Mouse (Mus musculus) 416B (cell line): ENCODE results near the gene Gpr180.
A peak's percentile ranks its signal among the peaks of the same experiment; 100 is the strongest.
"Not testable (repeated sequence)": the region's sequence is repeated elsewhere in the genome, so short reads cannot be mapped to it uniquely, and the experiment has no call there.

Experiments used
- DNase-seq: peaks from one replicate; pipeline ENCODE4 v3.0.0; 2011; ENCODE audit warnings: low read depth

Gpr180 gene

DNA sequence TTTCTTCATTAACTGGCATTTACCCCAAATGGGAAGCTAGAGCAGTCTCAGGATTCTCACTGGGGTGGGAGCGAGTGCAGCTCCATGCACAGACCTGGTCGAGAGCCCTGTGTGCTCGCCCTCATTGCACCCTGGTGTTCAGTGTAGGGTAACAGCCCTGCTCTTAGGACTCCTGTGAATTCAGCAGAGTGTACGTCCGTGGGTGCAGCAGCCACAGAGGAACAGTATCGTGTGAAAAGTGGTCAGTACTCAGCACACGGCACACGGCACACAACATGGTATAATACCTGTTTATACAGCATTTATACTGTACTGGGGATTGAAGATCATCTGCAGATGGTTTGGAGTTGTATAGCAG lies 15.3 kb downstream of the Gpr180 start:
- DNase-seq = no peak

DNA sequence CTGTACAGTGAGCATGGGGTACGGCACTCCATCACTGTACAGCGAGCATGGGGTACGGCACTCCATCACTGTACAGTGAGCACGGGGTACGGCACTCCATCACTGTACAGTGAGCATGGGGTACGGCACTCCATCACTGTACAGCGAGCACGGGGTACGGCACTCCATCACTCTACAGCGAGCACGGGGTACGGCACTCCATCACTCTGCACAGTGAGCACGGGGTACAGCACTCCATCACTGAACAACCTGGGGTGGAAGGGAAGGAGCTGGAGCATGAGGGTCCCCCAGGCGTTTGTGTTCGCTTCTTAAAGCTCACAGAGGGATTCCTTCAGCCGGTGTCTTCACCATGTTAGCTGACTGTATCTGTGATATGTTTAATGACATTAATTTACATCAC lies 19.1 kb downstream of the Gpr180 start:
- not testable (repeated sequence) for DNase-seq

DNA sequence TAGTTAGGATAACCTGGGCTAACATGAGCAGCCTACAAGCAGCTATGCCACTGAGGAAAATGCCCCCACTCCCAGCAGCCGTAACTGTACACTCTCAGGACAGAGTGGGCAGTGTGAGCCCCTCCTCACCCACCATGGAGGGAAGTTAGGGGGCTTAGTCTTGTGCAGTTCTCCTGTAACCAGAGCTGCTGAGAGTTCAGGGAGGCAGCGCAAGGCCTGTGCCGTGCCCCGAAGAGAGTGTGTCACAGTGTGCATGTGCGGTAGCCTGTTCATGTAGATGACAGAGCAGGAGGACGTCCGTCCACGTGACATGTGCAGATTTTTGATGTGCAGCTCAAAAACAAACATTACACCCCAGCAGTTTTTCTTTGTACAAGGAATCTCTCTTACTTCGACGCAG lies 19.8 kb downstream of the Gpr180 start:
- no peak for DNase-seq

DNA sequence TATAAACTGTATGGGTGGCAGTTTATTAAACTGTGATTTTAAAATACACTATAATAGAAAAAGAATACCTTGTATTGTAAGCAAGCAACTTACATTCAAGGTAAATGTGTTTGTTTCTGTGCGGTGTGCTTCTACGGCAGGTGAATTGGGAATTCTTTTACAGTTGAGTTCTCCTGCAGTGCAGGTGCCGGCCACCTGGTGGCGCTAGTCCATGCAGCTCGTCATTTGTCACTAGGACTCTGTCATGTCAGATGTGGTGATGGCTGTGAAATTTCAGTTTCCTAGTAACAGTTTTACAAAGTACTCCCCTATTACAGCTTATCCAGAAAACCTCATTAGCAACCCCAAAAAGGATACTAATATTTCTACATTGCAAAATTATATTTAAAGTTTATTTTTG lies 20.2 kb downstream of the Gpr180 start:
- DNase-seq = peak; percentile 42

DNA sequence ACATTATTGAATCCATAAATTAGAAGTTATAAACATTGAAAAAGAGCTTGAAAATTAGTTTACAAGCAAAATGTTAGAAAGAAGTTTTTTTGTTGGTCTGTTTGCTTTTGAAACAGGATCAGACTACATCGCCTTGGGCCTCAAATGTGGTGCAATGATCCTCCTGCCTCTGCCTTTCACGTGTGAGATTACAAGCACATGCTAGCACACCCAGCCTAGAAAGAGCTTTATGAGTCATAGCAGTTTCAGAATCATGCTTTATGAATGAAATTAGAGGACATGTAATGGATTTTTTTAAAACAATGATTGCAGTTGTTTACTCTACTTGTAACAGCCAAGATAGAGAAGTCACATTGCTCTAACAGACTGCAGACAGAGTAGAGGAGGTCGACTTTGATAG lies 24.8 kb downstream of the Gpr180 start:
- no peak for DNase-seq

DNA sequence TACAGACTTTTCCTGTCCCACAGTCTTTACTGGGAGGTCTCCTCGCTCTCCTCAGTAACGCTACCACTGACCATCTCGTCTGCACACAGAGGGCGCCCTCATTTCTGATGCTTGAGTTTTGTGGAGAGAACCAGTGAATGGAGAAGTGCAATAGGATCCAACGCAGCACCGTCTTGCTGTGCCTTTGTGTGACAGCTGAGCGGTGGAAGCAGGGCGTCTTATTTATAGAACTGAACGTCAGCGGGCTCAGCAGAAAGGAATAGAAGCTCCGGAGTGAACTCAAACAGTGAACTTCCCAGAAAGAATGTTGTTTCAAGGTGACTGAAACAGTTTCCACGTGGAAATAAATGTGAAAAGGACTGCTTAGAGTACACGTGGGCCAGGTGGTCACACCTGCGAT lies 25.7 kb downstream of the Gpr180 start:
- DNase-seq = no peak

DNA sequence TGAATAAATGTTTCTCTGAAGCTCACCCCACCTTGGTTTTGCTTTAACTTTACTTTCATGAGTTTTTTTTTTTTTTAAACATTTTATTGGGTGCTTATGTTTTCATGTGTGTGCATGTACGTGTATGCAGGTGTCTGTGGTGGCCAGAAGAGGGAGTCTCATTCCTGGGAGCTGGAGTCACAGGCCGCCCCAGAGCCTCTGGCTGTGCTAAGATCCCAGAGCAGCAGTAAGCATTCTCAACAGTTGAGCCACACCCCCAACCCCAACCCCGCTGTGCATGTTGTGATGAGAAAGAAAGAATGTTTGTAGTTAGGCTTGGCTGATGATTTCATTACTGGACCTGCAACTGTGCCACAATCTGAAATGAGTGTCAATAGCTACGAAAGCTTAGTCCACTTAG lies 31.8 kb downstream of the Gpr180 start:
- DNase-seq = no peak

DNA sequence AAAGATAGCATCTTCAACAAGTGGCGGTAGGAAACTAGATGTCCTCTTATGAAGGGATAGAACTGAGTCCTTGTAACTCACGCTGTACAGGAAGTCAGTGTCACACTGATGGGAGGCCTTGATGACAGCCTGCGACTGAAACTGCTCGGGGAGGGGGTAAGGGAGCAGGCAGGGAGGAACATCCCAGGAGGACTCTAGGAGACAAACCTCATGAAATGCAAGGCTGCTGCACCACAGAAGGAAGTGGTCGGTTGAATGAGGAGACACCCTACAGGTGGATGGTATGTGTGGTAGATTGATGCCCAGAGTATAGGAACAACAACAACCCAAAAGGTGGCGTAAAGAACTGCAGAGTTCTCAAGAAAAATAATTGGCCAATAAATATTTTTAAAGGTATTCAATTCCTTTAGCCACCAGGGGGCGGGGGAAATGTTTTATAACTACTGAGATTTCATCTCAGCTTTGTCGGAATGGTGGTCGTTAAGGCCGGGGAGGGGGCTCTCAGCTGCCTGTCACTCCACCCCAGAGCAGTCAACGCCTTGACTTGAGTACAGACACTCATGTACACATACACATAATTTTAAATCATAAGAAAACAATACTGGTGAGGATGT lies 36.7 kb downstream of the Gpr180 start:
- no peak for DNase-seq

DNA sequence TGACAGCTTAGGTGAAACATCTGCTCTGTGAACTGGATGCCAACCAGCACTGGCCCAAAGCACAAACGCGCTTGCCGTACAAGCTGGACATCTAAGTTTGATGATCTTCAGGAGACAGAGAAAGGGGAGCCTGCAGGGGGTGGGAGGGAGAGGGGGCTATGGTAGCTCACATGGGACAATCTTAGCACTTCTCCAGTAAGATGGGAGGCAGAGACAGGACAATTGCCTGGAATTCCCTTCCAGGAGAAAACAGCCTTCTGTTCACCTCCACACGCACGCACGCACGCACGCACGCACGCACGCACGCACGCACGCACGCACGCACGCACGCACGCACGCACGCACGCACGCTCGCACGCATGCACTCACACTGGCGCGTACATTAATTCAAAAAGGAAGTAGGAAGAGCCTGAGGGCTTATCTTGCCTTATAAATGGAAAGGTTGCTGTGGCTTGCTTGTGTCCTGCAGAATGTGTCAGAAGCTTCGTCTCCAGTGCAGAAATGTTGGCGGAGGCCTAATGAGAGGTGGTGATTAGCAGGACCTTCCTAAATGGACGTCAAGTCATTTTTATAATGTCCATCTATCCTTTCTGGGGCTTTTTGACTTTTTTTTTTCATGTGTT lies 38.2 kb downstream of the Gpr180 start:
- no peak for DNase-seq

DNA sequence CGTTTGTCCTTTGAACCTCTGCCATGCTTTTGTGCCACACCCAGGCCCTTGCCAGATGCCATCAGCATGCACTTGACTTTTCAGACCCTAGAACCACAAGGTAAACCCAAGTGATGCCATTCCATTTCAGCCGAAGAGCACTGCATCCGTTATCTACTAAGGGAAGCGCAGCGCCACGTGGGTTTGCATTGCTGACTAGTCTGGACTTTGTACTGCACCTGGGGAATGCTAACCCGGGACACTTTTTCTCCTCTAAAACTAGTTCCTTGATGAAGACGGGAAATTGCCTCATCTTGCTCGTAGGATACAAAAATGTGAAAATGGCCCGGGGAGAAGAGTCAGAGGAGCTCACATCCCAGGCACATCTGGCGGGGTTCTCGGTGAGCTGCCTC lies 38.7 kb downstream of the Gpr180 start:
- no peak for DNase-seq

DNA sequence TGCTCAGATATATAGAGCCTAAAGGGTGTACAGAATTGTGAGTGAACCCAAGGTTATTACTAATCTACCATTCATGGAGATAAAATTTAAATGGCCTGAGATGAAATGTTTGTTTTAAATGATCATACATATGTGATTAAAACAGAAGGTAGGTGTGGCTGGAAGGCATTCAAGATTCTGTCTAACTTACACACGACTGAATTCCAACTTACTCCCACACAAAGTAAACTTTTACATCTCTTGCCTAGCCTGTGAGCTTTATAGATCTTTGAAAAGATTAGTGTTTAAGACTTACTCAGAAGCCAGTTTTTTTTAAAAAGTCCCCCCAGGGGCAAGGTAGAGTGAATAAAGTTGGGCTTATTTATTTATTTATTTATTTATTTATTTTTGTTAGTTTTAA lies 42.3 kb downstream of the Gpr180 start:
- DNase-seq = no peak

DNA sequence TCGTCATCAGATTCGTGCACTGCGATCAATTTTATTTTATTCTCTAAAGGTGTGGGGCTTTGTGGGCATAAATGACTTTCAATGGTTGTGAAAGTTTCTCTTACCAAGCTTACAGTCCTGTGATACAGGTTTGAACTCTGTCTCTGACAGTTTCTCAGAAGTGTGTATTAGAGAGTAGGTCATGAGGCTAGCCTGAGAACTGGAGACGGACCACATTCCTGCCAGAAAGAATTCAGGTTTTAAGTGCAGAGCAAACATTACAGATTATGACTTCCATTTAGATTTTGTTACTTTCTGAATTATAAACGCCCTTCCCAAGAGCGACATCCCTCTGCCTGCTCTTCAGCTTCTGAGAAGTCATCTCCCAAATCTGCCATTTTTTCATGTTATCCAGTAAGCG lies 42.7 kb downstream of the Gpr180 start:
- no peak for DNase-seq

DNA sequence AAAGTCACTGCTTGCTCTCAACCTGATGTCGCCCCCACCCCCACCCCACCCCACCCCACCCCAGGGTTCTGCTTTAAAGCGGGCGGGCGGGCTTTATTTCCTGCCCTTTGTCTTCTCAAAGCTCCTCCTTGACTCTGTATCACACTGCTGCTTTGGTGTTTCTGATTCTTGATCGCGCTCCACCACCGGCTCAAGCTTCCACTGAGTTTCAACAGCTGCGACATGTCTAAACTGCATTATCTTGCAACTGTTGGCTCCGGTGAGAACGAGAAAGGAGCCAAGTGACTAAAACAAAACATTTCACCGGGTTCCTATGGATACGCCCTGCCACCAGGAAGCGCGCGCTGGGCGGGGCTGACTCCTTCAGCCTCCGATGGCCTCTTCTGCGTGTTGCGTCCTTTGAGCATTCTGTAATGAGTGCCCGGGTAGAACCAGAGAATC lies 43.2 kb downstream of the Gpr180 start:
- DNase-seq = no peak

DNA sequence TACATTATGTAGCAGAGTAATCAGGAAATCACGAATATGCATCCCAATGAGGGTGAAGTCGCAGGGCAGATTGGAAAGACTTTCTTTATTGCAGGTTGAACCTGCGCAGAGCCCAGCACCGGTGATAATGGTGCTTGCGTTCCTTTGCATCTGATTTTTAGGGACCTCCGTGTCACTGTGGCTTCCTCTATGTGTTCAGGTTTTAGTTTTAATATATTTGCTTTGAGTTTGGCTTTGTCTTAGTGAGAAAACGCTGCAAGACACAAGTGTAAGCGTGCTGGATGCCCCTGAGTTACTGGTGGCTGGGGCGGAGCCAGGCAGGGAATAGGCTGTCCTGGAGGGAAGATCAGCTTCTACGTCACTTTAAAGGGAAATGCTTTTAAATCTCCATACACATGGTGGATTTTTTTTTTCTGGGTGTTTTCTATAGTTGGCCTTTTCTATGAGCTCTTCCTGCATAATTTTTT lies 43.8 kb downstream of the Gpr180 start:
- no peak for DNase-seq

DNA sequence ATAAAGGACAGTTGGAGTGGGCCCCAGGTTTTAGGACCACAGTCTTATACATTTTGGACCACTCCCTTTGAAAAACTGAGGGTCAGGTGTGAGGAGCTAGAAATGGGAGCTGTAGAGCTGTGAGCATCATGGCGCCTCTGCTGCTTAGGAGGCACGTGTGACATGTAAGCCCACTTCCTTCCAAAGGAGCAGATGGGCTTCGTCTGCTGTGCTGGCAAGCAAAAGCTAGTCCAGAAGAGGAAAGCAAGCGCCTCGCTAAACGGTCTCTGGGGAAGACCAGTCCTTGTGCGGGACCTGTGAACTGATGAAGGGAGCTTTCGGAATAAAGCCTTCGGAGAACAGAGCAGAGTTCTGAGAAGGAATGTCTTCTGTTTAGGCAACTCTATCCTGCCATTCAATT lies 54.5 kb downstream of the Gpr180 start:
- no peak for DNase-seq

DNA sequence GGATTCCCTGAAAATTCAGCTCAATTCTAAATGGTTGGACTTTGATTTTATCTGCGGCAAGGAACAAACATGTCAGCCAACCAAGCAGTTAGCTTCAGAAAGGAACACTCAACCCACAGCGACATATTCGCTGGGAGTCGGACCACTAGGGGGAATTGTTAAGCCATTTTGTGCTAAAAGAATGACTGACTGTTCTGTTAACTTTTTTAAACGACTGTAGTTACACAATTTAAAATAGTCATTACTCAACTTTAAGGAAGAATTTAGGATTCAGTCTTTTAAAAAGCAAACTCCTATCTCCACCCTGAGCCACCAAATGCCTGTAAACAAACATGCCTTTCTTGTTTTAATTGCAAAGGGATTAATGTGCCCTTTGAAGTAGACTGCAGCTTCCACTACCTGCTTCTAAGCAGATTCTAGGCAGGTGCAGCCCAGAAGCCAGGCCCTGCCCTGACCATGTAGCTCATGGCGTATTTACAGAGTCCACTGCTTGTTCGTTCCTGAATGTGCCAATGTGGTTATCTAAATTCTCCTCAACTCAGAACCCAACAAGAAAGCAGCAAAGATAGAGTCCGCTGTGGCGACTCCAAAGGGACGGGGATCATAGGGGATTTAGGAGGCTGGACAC lies 56.2 kb downstream of the Gpr180 start:
- no peak for DNase-seq

DNA sequence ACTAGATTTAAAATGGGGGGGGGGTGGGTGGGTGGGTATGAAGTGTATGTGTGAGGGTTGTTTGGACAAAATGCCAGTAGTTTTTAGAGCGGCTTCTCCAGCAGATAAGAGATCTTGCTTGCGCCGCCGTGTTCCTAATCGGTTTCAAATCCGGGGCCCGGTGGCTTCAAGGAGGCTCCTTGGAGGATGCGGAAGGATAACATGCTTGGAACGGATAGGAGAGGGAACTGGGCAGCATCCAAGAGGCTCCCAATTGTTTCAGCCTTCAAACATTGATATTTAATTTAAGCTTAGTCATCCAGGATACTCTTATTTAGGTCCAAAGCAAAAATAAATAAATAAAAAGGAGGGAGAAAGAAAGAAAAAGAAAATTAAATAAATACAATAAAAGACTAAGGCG lies 56.7 kb downstream of the Gpr180 start:
- no peak for DNase-seq

DNA sequence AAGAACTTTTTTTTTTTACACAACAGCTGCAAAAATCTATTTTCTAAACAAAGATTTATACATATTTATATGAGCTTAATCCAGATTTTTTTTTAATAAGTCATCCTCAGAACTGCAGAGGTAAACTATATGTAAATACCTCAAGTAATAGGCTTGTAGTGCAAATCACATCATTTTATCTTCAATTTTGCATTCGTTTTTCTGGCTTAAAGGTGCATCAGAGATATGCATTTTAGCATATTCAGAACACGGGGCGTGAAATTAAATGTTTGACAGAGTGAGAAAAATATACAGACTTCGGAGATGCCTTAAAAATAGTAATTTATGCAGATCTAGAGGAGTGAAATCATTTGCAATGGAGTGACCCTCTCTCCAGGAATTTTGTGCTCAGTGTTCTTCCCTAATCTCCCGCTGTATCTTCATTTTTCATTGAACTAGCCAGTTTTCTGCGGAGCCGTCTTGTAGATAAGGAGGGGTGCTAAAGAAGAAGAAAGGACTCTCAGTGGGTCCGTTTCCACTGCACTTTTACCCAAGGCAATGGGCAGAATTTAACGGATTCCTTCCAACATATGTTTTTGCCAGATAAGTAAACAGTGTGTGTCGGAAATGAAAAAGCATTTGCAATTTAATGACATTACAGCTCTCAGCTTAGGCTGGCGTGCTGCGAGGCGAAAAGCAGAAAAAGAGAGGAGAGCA lies 57.4 kb downstream of the Gpr180 start:
- no peak for DNase-seq

DNA sequence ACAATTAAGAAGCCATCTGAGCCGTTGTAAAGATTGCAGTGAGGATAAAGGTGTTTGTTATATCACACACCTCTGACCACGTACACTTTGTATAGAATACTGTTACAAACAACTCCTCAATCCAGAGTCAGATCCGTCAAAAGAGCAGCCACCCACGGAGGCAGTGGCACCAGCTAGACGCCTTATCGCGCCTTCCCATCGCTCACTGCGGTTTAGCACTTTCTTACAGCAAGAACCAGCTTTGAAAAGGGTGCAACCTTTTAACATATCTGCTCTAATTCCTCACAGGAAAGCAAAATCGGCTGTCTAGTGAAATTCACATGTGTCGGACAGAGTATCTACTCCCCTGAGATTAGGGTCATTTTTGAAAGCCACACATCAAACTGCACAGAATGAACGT lies 60.1 kb downstream of the Gpr180 start:
- no peak for DNase-seq

DNA sequence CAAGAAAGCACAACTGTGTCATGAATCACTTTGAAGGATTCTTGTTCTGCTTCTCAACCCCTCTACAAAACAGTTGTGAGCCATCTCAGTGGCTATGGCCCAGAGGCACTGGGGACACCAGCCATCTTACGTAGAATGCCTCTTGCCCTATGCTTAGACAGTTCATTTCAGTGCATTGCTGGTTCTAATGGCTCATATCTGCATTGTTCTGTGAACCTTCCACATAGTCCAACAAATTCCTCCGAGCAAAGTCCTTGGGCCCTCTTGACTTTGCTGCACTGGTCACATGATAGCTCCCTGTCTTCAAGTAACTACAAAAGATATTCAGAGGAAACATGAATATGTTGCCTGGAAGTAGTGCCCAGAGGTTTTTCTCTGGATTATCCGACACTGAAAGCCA lies 63.8 kb downstream of the Gpr180 start:
- no peak for DNase-seq

DNA sequence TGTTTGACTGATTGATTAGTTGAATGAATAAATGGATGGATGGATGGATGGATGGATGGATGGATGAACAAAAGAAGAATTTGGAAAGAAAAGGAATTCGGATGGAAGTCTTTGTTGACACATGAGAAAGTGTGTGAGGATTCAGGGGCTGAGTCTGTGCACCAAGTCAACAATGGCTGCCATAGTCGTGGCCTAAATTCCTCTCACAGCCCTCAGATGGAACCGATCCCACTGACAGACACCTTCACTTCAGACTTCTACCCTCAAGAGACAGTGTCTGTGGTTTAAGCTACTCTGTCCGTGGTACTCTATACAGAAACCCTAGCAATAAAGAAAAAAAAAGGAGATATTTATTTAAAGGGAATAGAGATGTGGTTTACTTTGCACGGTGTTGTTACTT lies 65.0 kb downstream of the Gpr180 start:
- no peak for DNase-seq

DNA sequence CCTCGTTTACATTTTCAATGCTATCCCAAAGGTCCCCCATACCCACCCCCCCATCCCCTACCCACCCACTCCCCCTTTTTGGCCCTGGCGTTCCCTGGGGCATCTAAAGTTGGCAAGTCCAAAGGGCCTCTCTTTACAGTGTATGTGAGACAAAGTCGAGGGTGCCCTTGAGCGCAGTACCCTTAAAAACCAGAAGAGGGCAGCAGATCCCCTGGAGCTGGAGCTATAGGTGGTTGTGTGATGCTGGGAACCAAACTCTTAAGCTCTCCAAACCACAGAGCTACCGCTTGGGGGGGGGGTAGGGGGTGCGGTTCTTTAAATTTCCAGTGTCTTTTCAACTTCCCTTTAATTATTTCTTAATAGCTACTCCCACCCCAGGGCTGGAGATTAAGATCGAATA lies 66.1 kb downstream of the Gpr180 start:
- DNase-seq = peak; percentile 28

DNA sequence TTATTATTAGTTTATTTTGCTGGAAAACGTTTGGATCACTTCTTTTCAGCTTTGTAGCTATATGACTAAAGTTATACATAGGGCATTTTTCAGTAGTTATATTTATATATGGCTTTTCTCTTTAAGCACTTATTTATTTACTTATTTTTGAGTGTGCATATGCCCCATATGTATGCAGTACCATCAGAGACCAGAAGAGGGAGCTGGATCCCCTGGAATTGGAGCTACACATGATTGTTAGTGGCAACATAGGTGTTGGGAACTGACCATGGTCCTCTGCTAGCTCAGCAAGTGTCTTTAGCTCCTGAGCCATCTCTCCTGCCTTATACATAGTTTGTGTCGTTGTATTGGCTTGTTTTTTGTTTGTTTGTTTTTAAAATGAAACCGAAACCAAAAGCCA lies 70.4 kb downstream of the Gpr180 start:
- DNase-seq = peak; percentile 54
